Mouse (Mus musculus) heart, embryonic 15.5 days (tissue): ENCODE measurements around the gene Apbb2. TPM values are rescaled to one million over a fixed set of nuclear protein-coding genes. Genes with fewer than 3 reads are reported as not detected.

Experiments
- ATAC-seq: fragments of 200-750 bp; cut with Nextera tagmentation; replicated peaks from 2 replicates; pipeline ENCODE4 v1.8.0; 2017; ENCODE audit warnings: low read depth, moderate TSS enrichment; ENCODE audit not compliant: insufficient number of reproducible peaks, insufficient read depth, low FRiP score
- H3K27ac ChIP-seq: fragments of 300-500 bp; sonication (generic); 2 replicates; pipeline ENCODE4 v1.5.1; 2015; ENCODE audit warnings: mild to moderate bottlenecking, inconsistent platforms
- H3K27me3 ChIP-seq: fragments of 300-500 bp; sonication (generic); 2 replicates; pipeline ENCODE4 v1.6.1; 2015; ENCODE audit warnings: inconsistent platforms
- H3K36me3 ChIP-seq: fragments of 300-500 bp; sonication (generic); 2 replicates; pipeline ENCODE4 v1.6.1; 2015; ENCODE audit warnings: mild to moderate bottlenecking, inconsistent platforms
- H3K4me1 ChIP-seq: fragments of 300-500 bp; sonication (generic); replicated peaks from 2 replicates; pipeline ENCODE4 v1.6.1; 2015; ENCODE audit warnings: inconsistent platforms
- H3K4me2 ChIP-seq: fragments of 300-500 bp; sonication (generic); 2 replicates; pipeline ENCODE4 v1.6.1; 2015; ENCODE audit warnings: inconsistent platforms, mild to moderate bottlenecking, moderate library complexity
- H3K4me3 ChIP-seq: fragments of 300-500 bp; sonication (generic); 2 replicates; pipeline ENCODE4 v1.5.1; 2015; ENCODE audit warnings: mild to moderate bottlenecking, inconsistent platforms
- H3K9ac ChIP-seq: fragments of 300-500 bp; sonication (generic); 2 replicates; pipeline ENCODE4 v1.6.1; 2015; ENCODE audit warnings: mild to moderate bottlenecking, inconsistent platforms
- H3K9me3 ChIP-seq: fragments of 300-500 bp; sonication (generic); replicated peaks from 2 replicates; pipeline ENCODE4 v1.6.1; 2016; ENCODE audit warnings: inconsistent platforms
- WGBS: fragments of 180-500 bp; shearing (Covaris S2); methylation state at CpG from one replicate; pipeline ENCODE4 v1.1.7; 2015; ENCODE audit warnings: mixed read lengths; 5-methylcytosine and 5-hydroxymethylcytosine counted together
- polyA plus RNA-seq: library from polyadenylated mRNA; unstranded; fragments of >200 nt; fragmentation: Nextera tagmentation; extraction: Ambion mirVana; gene quantifications from 2 replicates; pipeline ENCODE4 v1.2.1, GENCODE M21; 2015

The Apbb2 gene
- polyA plus RNA-seq, 1 experiment from 2014 or later = 32.6 TPM

DNA sequence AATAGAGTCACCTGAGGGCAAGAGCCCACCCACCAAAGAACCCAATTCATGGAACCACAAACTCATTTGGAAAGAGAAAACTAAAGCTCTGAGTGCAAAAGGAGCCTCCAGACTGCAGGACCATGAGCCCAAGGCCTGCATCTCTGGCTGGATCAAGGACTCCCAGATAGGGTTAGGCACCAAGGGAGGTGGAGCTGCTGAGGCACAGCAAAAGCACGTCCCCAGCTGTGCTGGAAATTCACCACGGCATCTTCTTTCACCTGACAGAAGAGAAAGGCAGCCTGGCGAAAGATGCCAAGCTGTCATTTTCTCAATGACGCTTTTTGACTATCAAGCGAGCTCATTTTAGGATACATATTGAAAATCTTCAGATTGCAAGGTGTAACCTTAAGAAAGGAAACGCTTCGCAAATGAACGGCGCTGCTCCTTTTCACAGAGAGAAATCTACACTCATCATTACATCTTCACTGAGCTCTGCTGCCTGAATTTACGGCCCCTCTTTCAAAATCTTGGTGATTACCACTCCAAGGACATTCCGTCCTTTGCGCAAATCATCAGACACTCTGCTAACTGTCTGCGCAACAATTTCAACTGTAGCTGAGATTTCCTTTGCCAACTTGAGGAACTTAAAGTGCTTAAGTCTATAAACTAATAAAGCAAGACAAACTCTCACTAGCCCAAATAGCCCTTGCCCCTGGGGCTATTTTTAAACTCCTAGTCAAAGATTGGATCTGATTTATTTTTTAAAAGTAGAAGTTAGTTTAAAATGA, 46.3 kb downstream of the Apbb2 start:
- WGBS = 66% methylated on average over 13 of the region's 13 CpGs
- no peaks in the 10 kb centered on the region for H3K27me3 ChIP-seq
- H3K4me3 ChIP-seq = no peak overlapping the region
- H3K27ac ChIP-seq = no peak overlapping the region
- ATAC-seq = no peak
- H3K9ac ChIP-seq = no peak overlapping the region
- no peaks in the 10 kb centered on the region for H3K9me3 ChIP-seq
- peaks cover 36% of the 10 kb centered on the region for H3K4me1 ChIP-seq
- H3K4me2 ChIP-seq = no peak overlapping the region
- no peaks in the 10 kb centered on the region for H3K36me3 ChIP-seq

- Histone ChIP-seq H3K9me3 (no peaks in the 10 kb centered on the region), H3K9ac (no peak overlapping the region), H3K27me3 (no peaks in the 10 kb centered on the region), H3K4me3 (no peak overlapping the region), H3K4me2 (no peak overlapping the region), H3K4me1 (peaks cover 27% of the 10 kb centered on the region), H3K36me3 (no peaks in the 10 kb centered on the region), H3K27ac (no peak overlapping the region)
- ATAC-seq = no peak
- WGBS = 90% methylated on average over 5 of the region's 5 CpGs
These were observed 47.9 kb downstream of the Apbb2 start for GRCm38 (mm10) chr5:66570709-66571108.

DNA sequence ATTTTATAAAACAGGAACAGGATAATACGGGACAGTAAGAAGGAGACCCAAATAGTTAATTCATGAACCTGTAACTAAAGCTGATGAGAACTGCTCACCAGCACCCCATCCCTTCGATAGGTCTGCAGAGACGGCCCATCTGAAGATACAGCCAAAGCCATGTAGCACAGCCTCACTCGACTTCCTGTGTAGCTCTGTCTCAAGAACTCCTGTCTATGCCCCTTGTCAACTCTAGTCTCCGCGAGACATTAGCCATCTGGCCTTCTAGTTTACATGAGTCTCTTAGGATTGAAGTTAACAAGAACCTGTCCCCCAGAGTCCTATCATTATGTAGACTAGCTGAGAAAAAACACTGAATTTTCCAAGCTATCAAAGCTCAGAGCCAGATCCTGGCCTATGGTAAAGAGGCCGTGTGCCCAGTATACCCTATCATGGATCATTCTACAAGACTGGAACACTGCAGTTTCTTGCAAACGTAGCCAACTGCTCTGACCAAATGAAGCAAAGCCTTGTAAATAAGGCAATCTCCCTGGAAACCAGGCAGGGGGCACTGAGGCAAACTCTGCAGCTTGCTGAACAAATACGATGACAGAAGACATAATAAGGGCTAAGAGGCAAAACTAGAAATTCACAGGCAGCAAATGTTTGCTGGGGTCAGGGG, 49.3 kb downstream of the Apbb2 start:
- Histone ChIP-seq H3K27ac (peak overlapping the region; percentile 44; the same call in 1 of the 2 replicates), H3K4me2 (no peak overlapping the region), H3K9ac (no peak overlapping the region), H3K27me3 (no peaks in the 10 kb centered on the region), H3K4me1 (peaks cover 27% of the 10 kb centered on the region), H3K4me3 (no peak overlapping the region), H3K9me3 (no peaks in the 10 kb centered on the region), H3K36me3 (no peaks in the 10 kb centered on the region)
- ATAC-seq = no peak
- 40% methylated on average over 9 of the region's 9 CpGs for WGBS

GRCm38 (mm10) chr5:66568002-66568401, 50.6 kb downstream of the Apbb2 start:
- H3K4me3 ChIP-seq = no peak overlapping the region
- ATAC-seq = no peak; the same call in 1 of the 2 replicates
- peak overlapping the region; percentile 54 for H3K27ac ChIP-seq
- 45% methylated on average over 5 of the region's 5 CpGs for WGBS
- H3K27me3 ChIP-seq = no peaks in the 10 kb centered on the region
- no peaks in the 10 kb centered on the region for H3K9me3 ChIP-seq
- H3K36me3 ChIP-seq = no peaks in the 10 kb centered on the region
- no peak overlapping the region for H3K9ac ChIP-seq
- H3K4me1 ChIP-seq = peaks cover 23% of the 10 kb centered on the region
- H3K4me2 ChIP-seq = no peak overlapping the region

DNA sequence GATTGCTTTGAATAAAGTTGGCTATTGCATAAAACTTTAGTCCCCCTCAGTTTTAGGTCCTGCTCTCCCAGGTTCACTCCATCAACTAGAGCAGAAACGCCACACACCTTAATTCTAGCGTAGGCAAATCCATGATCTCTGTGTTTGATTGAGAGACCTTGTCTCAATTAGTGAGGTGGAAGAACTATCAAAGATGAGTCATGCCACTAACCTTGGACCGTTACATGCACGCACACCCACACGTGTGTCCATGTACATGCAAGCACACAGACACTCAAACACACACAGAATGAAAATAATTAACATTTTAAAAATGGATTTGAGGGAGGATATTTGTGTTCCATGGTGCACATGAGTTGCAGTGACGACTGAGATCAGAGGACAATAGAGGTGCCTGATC, 51.2 kb downstream of the Apbb2 start:
- Histone ChIP-seq H3K27me3 (no peaks in the 10 kb centered on the region), H3K9ac (no peak overlapping the region), H3K4me1 (peaks cover 20% of the 10 kb centered on the region), H3K4me2 (no peak overlapping the region), H3K4me3 (no peak overlapping the region), H3K27ac (peak overlapping the region; percentile 54), H3K9me3 (no peaks in the 10 kb centered on the region), H3K36me3 (no peaks in the 10 kb centered on the region)
- WGBS = 83% methylated on average over 6 of the region's 6 CpGs
- no peak for ATAC-seq

- Histone ChIP-seq H3K4me1 (peaks cover 23% of the 10 kb centered on the region), H3K27me3 (no peaks in the 10 kb centered on the region), H3K36me3 (no peaks in the 10 kb centered on the region), H3K4me3 (no peak overlapping the region), H3K4me2 (no peak overlapping the region), H3K9me3 (no peaks in the 10 kb centered on the region), H3K27ac (peak overlapping the region; percentile 59), H3K9ac (no peak overlapping the region)
- ATAC-seq = peak; percentile 53
- WGBS = 50% methylated on average over 8 of the region's 8 CpGs
These were observed 58.9 kb downstream of the Apbb2 start for GRCm38 (mm10) chr5:66559591-66560175.

DNA sequence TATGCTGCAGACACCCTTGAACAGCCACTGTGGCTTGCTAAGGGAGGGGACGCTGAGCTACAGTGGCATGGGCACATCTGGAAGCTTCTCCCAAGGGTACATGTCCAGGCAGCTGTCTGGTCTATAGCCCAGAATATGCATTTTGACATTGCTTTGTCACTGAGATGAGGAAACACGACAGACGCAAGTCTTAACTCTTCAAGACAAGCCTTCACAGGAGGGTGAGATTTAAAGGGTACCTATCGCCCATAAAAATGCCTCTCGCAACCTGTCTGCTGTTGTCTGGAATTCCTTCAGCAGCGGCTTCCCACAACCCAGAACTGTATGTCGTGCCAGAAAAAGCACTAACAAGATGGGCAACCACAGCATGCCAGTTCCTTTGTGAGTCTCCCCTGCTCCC, 60.5 kb downstream of the Apbb2 start:
- H3K4me1 ChIP-seq = peaks cover 36% of the 10 kb centered on the region
- no peak overlapping the region for H3K4me3 ChIP-seq
- 90% methylated on average over 7 of the region's 7 CpGs for WGBS
- H3K36me3 ChIP-seq = no peaks in the 10 kb centered on the region
- H3K4me2 ChIP-seq = no peak overlapping the region
- H3K9me3 ChIP-seq = no peaks in the 10 kb centered on the region
- no peaks in the 10 kb centered on the region for H3K27me3 ChIP-seq
- no peak overlapping the region for H3K27ac ChIP-seq
- H3K9ac ChIP-seq = no peak overlapping the region
- no peak for ATAC-seq

GRCm38 (mm10) chr5:66553933-66554332, 64.7 kb downstream of the Apbb2 start:
- Histone ChIP-seq H3K36me3 (no peaks in the 10 kb centered on the region), H3K9me3 (no peaks in the 10 kb centered on the region), H3K4me2 (no peak overlapping the region), H3K9ac (no peak overlapping the region), H3K27me3 (no peaks in the 10 kb centered on the region), H3K4me3 (no peak overlapping the region), H3K4me1 (peaks cover 26% of the 10 kb centered on the region), H3K27ac (peak overlapping the region; percentile 47; the same call in 1 of the 2 replicates)
- ATAC-seq = peak; percentile 67

DNA sequence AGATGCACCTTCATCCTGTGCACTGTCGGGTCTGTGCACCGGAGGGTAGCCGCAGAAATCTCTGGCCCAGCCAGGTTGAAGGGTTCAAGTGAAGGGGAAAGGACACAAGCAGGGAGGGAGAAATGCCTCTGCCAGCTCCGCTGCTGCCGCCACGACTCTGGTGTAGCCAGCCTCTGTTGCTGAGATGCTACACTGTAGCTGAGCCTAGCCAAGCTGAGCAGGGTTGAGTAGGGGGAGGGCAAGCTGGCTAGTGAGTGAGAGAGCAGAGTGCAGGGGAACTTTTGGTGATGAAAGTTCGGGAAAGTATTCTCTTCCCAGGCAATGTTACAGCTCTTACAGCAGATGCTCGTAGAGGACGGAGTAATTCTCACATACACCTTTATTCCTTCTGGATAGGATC, 66.3 kb downstream of the Apbb2 start:
- H3K4me3 ChIP-seq = no peak overlapping the region
- no peak overlapping the region for H3K9ac ChIP-seq
- no peaks in the 10 kb centered on the region for H3K36me3 ChIP-seq
- ATAC-seq = no peak
- H3K27me3 ChIP-seq = no peaks in the 10 kb centered on the region
- H3K27ac ChIP-seq = no peak overlapping the region
- H3K4me1 ChIP-seq = peaks cover 27% of the 10 kb centered on the region
- H3K9me3 ChIP-seq = no peaks in the 10 kb centered on the region
- 63% methylated on average over 9 of the region's 9 CpGs for WGBS
- no peak overlapping the region for H3K4me2 ChIP-seq

GRCm38 (mm10) chr5:66550292-66550691, 68.3 kb downstream of the Apbb2 start:
- H3K27me3 ChIP-seq = no peaks in the 10 kb centered on the region
- H3K9me3 ChIP-seq = no peaks in the 10 kb centered on the region
- no peak for ATAC-seq
- no peaks in the 10 kb centered on the region for H3K36me3 ChIP-seq
- H3K9ac ChIP-seq = no peak overlapping the region
- H3K4me2 ChIP-seq = no peak overlapping the region
- WGBS = 82% methylated on average over 5 of the region's 5 CpGs
- H3K4me1 ChIP-seq = peaks cover 32% of the 10 kb centered on the region
- H3K4me3 ChIP-seq = no peak overlapping the region
- H3K27ac ChIP-seq = no peak overlapping the region; the same call in 1 of the 2 replicates

GRCm38 (mm10) chr5:66549691-66550090, 68.9 kb downstream of the Apbb2 start:
- no peak overlapping the region for H3K27ac ChIP-seq
- no peaks in the 10 kb centered on the region for H3K36me3 ChIP-seq
- no peak for ATAC-seq
- no peaks in the 10 kb centered on the region for H3K27me3 ChIP-seq
- H3K4me2 ChIP-seq = no peak overlapping the region
- no peaks in the 10 kb centered on the region for H3K9me3 ChIP-seq
- no peak overlapping the region for H3K9ac ChIP-seq
- WGBS = 23% methylated on average over 1 of the region's 1 CpGs
- no peak overlapping the region for H3K4me3 ChIP-seq
- H3K4me1 ChIP-seq = peaks cover 31% of the 10 kb centered on the region
